Mouse (Mus musculus) liver, embryonic 14.5 days (tissue): ENCODE results near the gene Sytl1. TPM values are rescaled to one million over a fixed set of nuclear protein-coding genes. Genes with fewer than 3 reads are reported as not detected.
A peak's percentile ranks its signal among the peaks of the same experiment; 100 is the strongest.

Source experiments
- ATAC-seq: fragments of 200-750 bp; cut with Nextera tagmentation; 2 replicates; pipeline ENCODE4 v1.8.0; 2017; ENCODE audit warnings: moderate number of reproducible peaks, mild to moderate bottlenecking, moderate library complexity; ENCODE audit not compliant: insufficient read depth
- DNase-seq, 3 experiments: peaks; one replicate each; pipeline ENCODE4 v3.0.0-alpha.2; 2012 to 2013; ENCODE audit warnings: low read depth in 3 of 3, low spot score in 3 of 3
- H3K27ac ChIP-seq: fragments of 300-500 bp; sonication (generic); 2 replicates; pipeline ENCODE4 v1.5.1; 2014; ENCODE audit warnings: moderate library complexity, mild to moderate bottlenecking, control low read depth, inconsistent platforms
- H3K27me3 ChIP-seq: fragments of 300-500 bp; sonication (generic); 2 replicates; pipeline ENCODE4 v1.6.1; 2014; ENCODE audit warnings: mild to moderate bottlenecking, low read length, moderate library complexity; ENCODE audit not compliant: control insufficient read depth, insufficient read depth
- H3K36me3 ChIP-seq: fragments of 300-500 bp; sonication (generic); replicated peaks from 2 replicates; pipeline ENCODE4 v1.6.1; 2014; ENCODE audit warnings: low read depth; ENCODE audit not compliant: control insufficient read depth, insufficient read depth
- H3K4me1 ChIP-seq, 2 experiments: fragments of 200-500 bp in 1 of 2; fragments of 300-500 bp in 1 of 2; sonication (generic) in 1 of 2; replicated peaks; 2 replicates each; pipeline ENCODE4 v1.6.1; 2012 to 2014; ENCODE audit warnings: antibody characterized with exemption in 1 of 2, inconsistent platforms in 1 of 2, low read length in 1 of 2; ENCODE audit not compliant: control insufficient read depth in 2 of 2, insufficient read depth in 2 of 2
- H3K4me2 ChIP-seq: fragments of 300-500 bp; sonication (generic); 2 replicates; pipeline ENCODE4 v1.6.1; 2014; ENCODE audit warnings: low read depth, mild to moderate bottlenecking, control low read depth, moderate library complexity
- H3K4me3 ChIP-seq, 2 experiments: fragments of 200-500 bp in 1 of 2; fragments of 300-500 bp in 1 of 2; sonication (generic) in 1 of 2; 2 replicates each; pipeline ENCODE4 v1.5.1; 2012 to 2014; ENCODE audit warnings: low read depth in 2 of 2, low read length in 2 of 2, mild to moderate bottlenecking in 2 of 2, control low read depth in 1 of 2, inconsistent platforms in 1 of 2, moderate library complexity in 1 of 2; ENCODE audit not compliant: insufficient read depth in 1 of 2
- H3K9ac ChIP-seq: fragments of 300-500 bp; sonication (generic); replicated peaks from 2 replicates; pipeline ENCODE4 v1.6.1; 2014; ENCODE audit warnings: mild to moderate bottlenecking, control low read depth, moderate library complexity
- H3K9me3 ChIP-seq: fragments of 300-500 bp; sonication (generic); 2 replicates; pipeline ENCODE4 v1.6.1; 2016; ENCODE audit warnings: low read length, mixed read lengths; ENCODE audit not compliant: control insufficient read depth
- CTCF ChIP-seq: IDR thresholded peaks from 2 replicates; pipeline ENCODE4 v1.5.1; 2016; ENCODE audit warnings: antibody characterized with exemption, low read depth, control low read depth
- EP300 ChIP-seq: IDR thresholded peaks from 2 replicates; pipeline ENCODE4 v1.6.1; 2016; ENCODE audit warnings: antibody characterized with exemption, low read depth
- WGBS: fragments of 180-500 bp; shearing (Covaris S2); extraction: QIAGEN DNeasy Blood & Tissue Kit; methylation state at CpG from one replicate; pipeline ENCODE4 v1.1.7; 2014; ENCODE audit not compliant: insufficient replicate concordance; 5-methylcytosine and 5-hydroxymethylcytosine counted together
- polyA plus RNA-seq, 2 experiments: library from polyadenylated mRNA; depleted of rRNA in 1 of 2; stranded (reverse) in 1 of 2; unstranded in 1 of 2; fragments of >200 nt; fragmentation: Nextera tagmentation in 1 of 2; extraction: Ambion mirVana in 1 of 2; gene quantifications; 2 replicates each; pipeline versions ENCODE4 v1.2.1 to v1.2.3; 2012 to 2014

Gene Sytl1
- polyA plus RNA-seq, 2 experiments = 0.48 to 0.52 TPM

DNA sequence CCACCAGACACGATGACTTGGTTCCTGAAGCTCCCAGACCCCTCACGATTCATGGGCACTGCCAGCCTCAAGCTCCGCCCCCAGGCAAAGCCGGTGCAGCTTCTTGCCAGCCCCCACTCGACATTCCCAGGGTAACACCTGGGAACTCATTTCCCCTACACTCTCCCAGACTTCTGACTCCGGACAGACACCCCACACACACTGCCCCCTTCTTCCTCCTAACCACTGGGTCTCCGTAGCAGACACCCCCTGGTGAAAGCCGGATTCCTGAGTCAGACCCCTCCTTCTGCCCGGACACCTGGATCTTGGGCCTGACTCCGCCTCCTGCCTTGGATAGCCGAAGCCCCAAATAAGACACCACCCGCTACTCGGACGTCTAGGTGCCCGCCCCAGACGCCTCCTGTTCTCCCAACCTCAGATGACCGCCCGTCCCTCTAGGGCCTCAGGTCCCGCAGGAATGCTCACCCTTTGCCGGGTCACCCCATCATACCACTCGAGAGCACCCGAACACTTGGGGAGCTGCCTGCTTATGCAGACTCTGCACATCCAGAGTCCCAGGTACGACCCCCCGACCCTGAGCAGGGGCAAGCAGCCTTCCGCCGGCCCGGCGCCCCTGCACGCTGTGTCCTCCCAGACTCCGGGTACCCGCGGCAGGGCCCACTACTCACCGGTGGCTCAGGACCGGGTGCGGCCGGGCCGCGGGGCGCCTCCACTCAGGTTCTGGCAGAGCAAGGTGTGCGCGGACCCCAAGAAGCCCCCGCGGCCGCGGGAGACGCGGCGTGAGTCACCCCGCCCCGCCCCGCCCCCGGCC is 51.0 kb downstream of the Sytl1 start, which contains the start of the genes Cd164l2 and Gpr3:
Gene Cd164l2, plus strand, starts transcription at position 381 of the 811 bp plus-strand sequence.
Gene Gpr3, minus strand, starts transcription at position 786 of the 811 bp plus-strand sequence.
- ATAC-seq (peak; percentile 31; the same call in 1 of the 2 replicates), DNase-seq (no peak)
- Histone ChIP-seq H3K4me2 (peak within 1 kb of the TSS; percentile 77), H3K9me3 (no peaks in the 10 kb centered on the region), H3K4me1 (peaks cover 0 to 5% of the 10 kb centered on the region in 2 experiments; a peak in 2 of 4 replicates), H3K27ac (no peak within 1 kb of the TSS), H3K36me3 (no peaks in the 10 kb centered on the region), H3K9ac (no peak within 1 kb of the TSS), H3K4me3 (peak within 1 kb of the TSS; percentile 42 to 54), H3K27me3 (peaks cover 35% of the 10 kb centered on the region)
- 4% methylated on average over 52 of the region's 52 CpGs for WGBS
- TF ChIP-seq CTCF (no peak), EP300 (no peak)

DNA sequence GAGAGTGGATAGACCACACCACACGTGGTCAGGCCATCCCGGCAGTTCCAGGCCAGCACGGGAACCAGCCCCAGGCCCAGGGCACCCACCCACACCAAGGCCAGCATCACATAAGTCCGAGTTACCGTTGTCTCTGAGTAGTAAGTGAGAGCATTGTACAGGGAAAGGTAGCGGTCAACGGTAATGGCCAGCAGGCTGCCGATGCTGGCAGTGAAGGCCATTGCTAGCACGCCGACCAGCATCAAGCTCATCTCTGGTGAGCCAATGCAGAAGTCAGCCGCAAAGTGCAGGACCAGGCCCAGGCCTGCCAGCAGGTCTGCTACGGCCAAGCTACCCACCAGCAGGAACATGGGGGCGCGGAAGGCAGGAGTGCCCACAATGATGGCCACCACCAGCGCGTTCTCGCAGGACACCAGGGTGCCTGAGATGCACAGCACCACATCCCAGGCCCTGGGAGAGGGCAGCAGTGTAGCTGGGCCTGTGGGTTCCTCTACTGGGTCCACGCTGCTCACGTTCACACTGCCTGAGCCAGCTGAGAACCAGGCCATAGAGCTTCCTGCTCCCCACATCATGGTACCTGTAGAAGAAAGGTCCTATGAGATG is 52.0 kb downstream of the Sytl1 start:
- no peak for DNase-seq
- H3K27me3 ChIP-seq = peaks cover 35% of the 10 kb centered on the region
- TF ChIP-seq EP300 (no peak), CTCF (no peak)

DNA sequence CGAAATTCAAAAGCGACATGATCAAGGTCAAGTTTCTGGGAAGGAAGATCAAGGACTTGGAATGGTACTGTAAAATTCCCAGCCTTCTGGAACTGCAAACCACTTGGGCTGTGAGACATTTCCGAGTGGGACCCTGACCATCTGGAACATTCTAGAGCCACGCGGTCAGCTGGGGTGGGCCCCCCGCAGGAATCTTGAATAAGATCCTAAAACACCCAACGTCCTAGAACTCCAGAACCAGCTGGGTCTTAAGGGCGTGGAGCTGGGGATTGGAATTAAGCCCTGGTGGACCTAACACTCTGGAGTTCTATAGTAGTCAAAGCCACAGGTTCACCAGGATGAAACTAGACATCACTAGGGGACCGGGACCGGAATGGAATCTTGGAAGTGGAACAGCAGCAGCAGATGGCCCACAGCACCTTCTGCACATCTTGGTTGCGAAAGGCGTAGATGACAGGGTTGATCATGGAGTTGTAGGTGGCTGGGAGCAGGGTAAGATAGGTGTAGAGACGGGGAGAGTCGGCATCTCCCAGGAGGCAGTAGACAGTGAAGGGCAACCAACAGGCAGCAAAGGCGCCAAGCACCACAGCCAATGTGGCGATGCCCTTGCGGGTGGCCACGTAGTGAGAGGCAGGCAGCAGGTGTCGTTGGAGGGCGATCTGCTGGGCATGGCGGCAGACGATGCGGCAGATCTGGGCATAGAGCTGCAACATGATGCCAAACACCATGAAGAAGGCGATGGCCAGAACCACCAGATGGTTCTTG is 52.7 kb downstream of the Sytl1 start:
- Histone ChIP-seq H3K27me3 (peaks cover 35% of the 10 kb centered on the region), H3K4me3 (no peak overlapping the region), H3K9ac (no peak overlapping the region), H3K4me1 (peaks cover 0 to 5% of the 10 kb centered on the region in 2 experiments; a peak in 2 of 4 replicates), H3K4me2 (no peak overlapping the region), H3K27ac (no peak overlapping the region), H3K36me3 (no peaks in the 10 kb centered on the region), H3K9me3 (no peaks in the 10 kb centered on the region)
- no peak for DNase-seq
- no peak for ATAC-seq
- WGBS = 78% methylated on average over 24 of the region's 24 CpGs
- TF ChIP-seq CTCF (no peak), EP300 (no peak)

More for the DNA sequence above, 52.0 kb downstream of the Sytl1 start:
- H3K27ac ChIP-seq = no peak overlapping the region
- no peaks in the 10 kb centered on the region for H3K36me3 ChIP-seq
- ATAC-seq = no peak
- no peak overlapping the region for H3K9ac ChIP-seq
- H3K4me1 ChIP-seq = peaks cover 0 to 5% of the 10 kb centered on the region in 2 experiments; a peak in 2 of 4 replicates
- 84% methylated on average over 19 of the region's 19 CpGs for WGBS
- H3K4me2 ChIP-seq = no peak overlapping the region
- H3K4me3 ChIP-seq = no peak overlapping the region
- H3K9me3 ChIP-seq = no peaks in the 10 kb centered on the region

GRCm38 (mm10) chr4:133209366-133209765 is 53.5 kb downstream of the Sytl1 start:
- Histone ChIP-seq H3K27me3 (peaks cover 33% of the 10 kb centered on the region), H3K4me3 (no peak overlapping the region), H3K4me2 (no peak overlapping the region), H3K9ac (no peak overlapping the region), H3K27ac (no peak overlapping the region), H3K9me3 (no peaks in the 10 kb centered on the region), H3K4me1 (peaks cover 0 to 5% of the 10 kb centered on the region in 2 experiments; a peak in 2 of 4 replicates), H3K36me3 (no peaks in the 10 kb centered on the region)
- WGBS = 3% methylated on average over 11 of the region's 11 CpGs
- peak in 1 of 3 experiments; percentile 48 for DNase-seq
- ATAC-seq = no peak
- peak; percentile 92 for TF ChIP-seq CTCF
- no peak for TF ChIP-seq EP300
